Comparison of ENCODE assay signal across 9 mouse cellular contexts in the genomic region with DNA sequence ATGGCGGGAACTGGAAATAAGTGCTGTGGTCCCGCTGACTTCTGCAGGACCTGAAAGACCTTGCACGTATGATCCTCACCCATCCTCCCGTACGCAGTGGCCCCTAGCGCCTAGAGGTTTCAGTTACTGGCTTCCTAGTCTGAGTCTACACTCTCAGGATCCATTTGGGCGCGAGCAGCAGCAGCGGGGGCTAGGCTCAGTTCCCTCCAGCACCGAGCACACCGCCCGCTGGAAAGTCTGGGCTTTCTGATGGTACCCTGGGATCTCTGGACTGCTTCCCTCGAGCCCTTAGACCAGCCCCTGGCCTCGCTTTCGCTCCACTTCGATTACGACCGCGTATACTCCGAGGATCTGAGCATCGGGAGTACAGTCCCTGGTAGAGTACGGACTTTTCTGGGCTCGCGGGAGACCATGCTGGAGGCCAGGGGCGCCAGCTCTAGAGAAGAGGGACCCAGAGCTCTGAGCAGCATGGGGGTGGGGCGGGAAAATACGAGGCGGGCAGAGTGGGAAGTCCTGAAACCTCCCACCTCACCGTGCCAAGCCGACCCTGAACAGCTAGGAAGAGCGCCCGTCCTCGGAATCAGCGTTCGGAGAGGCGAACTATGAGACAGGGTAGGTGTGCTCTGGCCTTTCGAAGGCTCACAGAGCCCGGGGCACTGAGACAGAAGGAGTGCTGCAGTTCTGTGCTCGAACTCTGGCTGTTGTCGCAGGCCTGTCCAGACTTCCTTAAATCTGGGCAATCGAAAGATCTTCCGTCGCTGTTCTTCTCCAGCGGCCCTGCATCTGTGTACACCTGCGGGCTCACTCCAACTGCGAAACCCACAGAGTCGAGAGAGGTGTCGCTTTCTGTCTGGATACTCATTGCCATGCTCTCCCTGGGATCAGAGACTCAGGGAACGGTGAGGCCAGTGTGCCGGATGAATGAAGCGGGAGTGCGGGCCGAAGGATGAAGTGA. TPM values are rescaled to one million over a fixed set of nuclear protein-coding genes. Genes with fewer than 3 reads are reported as not detected.
DNase-seq lines count a peak whose midpoint lies in the region; ATAC-seq and TF ChIP-seq lines count a peak whose summit lies in the region.
"Had no signal": no experiment of that assay in that cellular context is flagged by ENCODE, and none has a peak within 500 bp of the region (broad histone marks: within the 10 kb centered on the region; RNA-seq: fewer than 3 reads in every experiment).

No protein-coding gene starts in this region.

- TF ChIP-seq CTCF in testis, adult 2 months (IDR thresholded peaks at IDR 0.05; ENCODE audit: control insufficient read depth, insufficient read depth, insufficient replicate concordance, low read depth, low read length), result no peak

- no peak overlapping the region for H3K27ac ChIP-seq in testis, adult 2 months (ENCODE audit: control insufficient read depth, insufficient read depth, low read depth, low read length)
- H3K27ac ChIP-seq in limb, embryonic 11.5 days (replicated peaks; ENCODE audit: low read depth, low read length), result no peak overlapping the region
- H3K27ac ChIP-seq: liver, embryonic 13.5 days had no signal

- peak overlapping the region; percentile 31 for H3K4me3 ChIP-seq in testis, adult 2 months (ENCODE audit: control insufficient read depth, low read depth, low read length)
- no peak overlapping the region for H3K4me3 ChIP-seq in limb, embryonic 11.5 days (ENCODE audit: low read depth, low read length)
- H3K4me3 ChIP-seq: liver, embryonic 13.5 days had no signal

- no peak for TF ChIP-seq POLR2A in testis, adult 2 months (IDR thresholded peaks at IDR 0.05; ENCODE audit: control insufficient read depth, low read depth, low read length)

- no peak overlapping the region for H3K9ac ChIP-seq in limb, embryonic 11.5 days (ENCODE audit: low read length)
- H3K9ac ChIP-seq: liver, embryonic 13.5 days had no signal

- H3K9me3 ChIP-seq in limb, embryonic 11.5 days (ENCODE audit: control insufficient read depth, low read length), result no peaks in the 10 kb centered on the region
- H3K9me3 ChIP-seq: liver, embryonic 13.5 days had no signal

- peaks cover 40% of the 10 kb centered on the region for H3K4me1 ChIP-seq in testis, adult 2 months (ENCODE audit: control insufficient read depth, insufficient read depth, low read length)
- H3K4me1 ChIP-seq in limb, embryonic 11.5 days (ENCODE audit: control insufficient read depth, insufficient read depth, low read length), result peaks cover 18% of the 10 kb centered on the region

- peak; percentile 39 to 55 for DNase-seq in cerebellum, postnatal 10 days
- no peak for DNase-seq in testis, postnatal 14 days (ENCODE audit: low spot score)
- peak; percentile 58 for DNase-seq in limb, embryonic 11.5 days (ENCODE audit: low spot score)
- DNase-seq in spleen, postnatal 14 days (ENCODE audit: low spot score in 2 of 2), result no peak
- no peak for DNase-seq in layer of hippocampus, postnatal 36 days
- DNase-seq in T-cell, adult 2 months (ENCODE audit: low spot score), result no peak
- DNase-seq: liver, embryonic 13.5 days had no signal

- WGBS in limb, embryonic 11.5 days, result 2% methylated on average over 53 of the region's 53 CpGs

- peak overlapping the region; percentile 22; the same call in 1 of the 2 replicates for H3K4me2 ChIP-seq in limb, embryonic 11.5 days (ENCODE audit: low read depth, severe bottlenecking)
- H3K4me2 ChIP-seq: liver, embryonic 13.5 days had no signal

- H3K27me3 ChIP-seq in testis, adult 2 months (ENCODE audit: control insufficient read depth, insufficient read depth, low read length), result peaks cover 2% of the 10 kb centered on the region; the same call in 1 of the 2 replicates
- peaks cover 91% of the 10 kb centered on the region for H3K27me3 ChIP-seq in limb, embryonic 11.5 days (ENCODE audit: control insufficient read depth, insufficient read depth, low read length)

- no peaks in the 10 kb centered on the region for H3K36me3 ChIP-seq in testis, adult 2 months (ENCODE audit: control insufficient read depth, insufficient read depth, low read length)
- no peaks in the 10 kb centered on the region for H3K36me3 ChIP-seq in limb, embryonic 11.5 days (ENCODE audit: control insufficient read depth, insufficient read depth, low read length)
- H3K36me3 ChIP-seq: liver, embryonic 13.5 days had no signal

- ATAC-seq in cerebellum, adult (ENCODE audit: insufficient number of reproducible peaks, low FRiP score, low TSS enrichment), result no peak
- ATAC-seq in limb, embryonic 11.5 days (ENCODE audit: insufficient number of reproducible peaks, low FRiP score, low TSS enrichment, low read depth), result no peak

RNA-seq across cellular contexts. Expression of a gene that starts 1.9 kb away (rescaled TPM):
- polyA plus RNA-seq in testis, adult 2 months (2012; rRNA removed), result 14.5 and 15.5 TPM in 2 replicates
- not detected in 2 replicates for polyA plus RNA-seq in limb, embryonic 11.5 days (2014; fragmentation: Nextera tagmentation; extraction: Ambion mirVana)
- total RNA-seq in layer of hippocampus, postnatal 36 days (2021), result 1 to 10 TPM; 9.2 to 9.9 TPM

Comparison
In these comparisons a context has a peak if more than half of its experiments do, and no peak if none do; other contexts are left out.
1. DNase-seq: peak in cerebellum, postnatal 10 days (2 of 2) and limb, embryonic 11.5 days (single experiment); none in testis, postnatal 14 days (single experiment), spleen, postnatal 14 days (0 of 2), layer of hippocampus, postnatal 36 days (0 of 2) and T-cell, adult 2 months (single experiment).
2. RNA of a gene that starts 1.9 kb away (polyA plus RNA-seq): 14.5 to 15.5 TPM in testis, adult 2 months; not detected in limb, embryonic 11.5 days; every median in the first group is over 10 times any median in the second.